Mouse (Mus musculus): ENCODE results near the gene Mettl14.

- TF ChIP-seq USF1 (IDR thresholded peaks at IDR 0.05; ENCODE audit: low read depth, low read length), result no peak
- TF ChIP-seq NELFE (IDR thresholded peaks at IDR 0.05; ENCODE audit: low read depth, low read length), result no peak
- TF ChIP-seq POLR2A (IDR thresholded peaks at IDR 0.05; ENCODE audit: control insufficient read depth in 1 of 2, insufficient read depth in 1 of 2, low read depth in 1 of 2, low read length in 2 of 2, poor library complexity in 1 of 2), result no peak
- no peak for TF ChIP-seq E2F4 (IDR thresholded peaks at IDR 0.05; ENCODE audit: borderline replicate concordance, low read depth, low read length)
- TF ChIP-seq CTCF (IDR thresholded peaks at IDR 0.05 in 2 of 3, conservative IDR thresholded peaks at IDR 0.05 in 1 of 3; ENCODE audit: control insufficient read depth in 1 of 3, insufficient read depth in 1 of 3, low read depth in 2 of 3, low read length in 3 of 3, poor library complexity in 1 of 3, severe bottlenecking in 1 of 3), result no peak
- TF ChIP-seq MAFK (IDR thresholded peaks at IDR 0.05; ENCODE audit: borderline replicate concordance, low read depth, low read length), result no peak
Observed at GRCm38 (mm10) chr3:123411821-123412578, 26.1 kb upstream of the Mettl14 start.

All from MEL (cell line).